Mouse (Mus musculus) limb, embryonic 11.5 days (tissue): ENCODE data around the gene Ptpn9. TPM values are rescaled to one million over a fixed set of nuclear protein-coding genes. Genes with fewer than 3 reads are reported as not detected.

Experiments used
- ATAC-seq: fragments of 200-750 bp; cut with Nextera tagmentation; 2 replicates; pipeline ENCODE4 v1.8.0; 2017; ENCODE audit warnings: low read depth; ENCODE audit not compliant: insufficient number of reproducible peaks, low FRiP score, low TSS enrichment
- DNase-seq: peaks from one replicate; pipeline ENCODE4 v3.0.0-alpha.2; 2015; ENCODE audit warnings: low spot score
- H3K27ac ChIP-seq: fragments of 300-500 bp; sonication (generic); replicated peaks from 2 replicates; pipeline ENCODE4 v1.5.1; 2014; ENCODE audit warnings: low read depth, mild to moderate bottlenecking, low read length
- H3K27me3 ChIP-seq: fragments of 300-500 bp; sonication (generic); 2 replicates; pipeline ENCODE4 v1.6.1; 2014; ENCODE audit warnings: mild to moderate bottlenecking, low read length, mixed read lengths; ENCODE audit not compliant: control insufficient read depth, insufficient read depth
- H3K36me3 ChIP-seq: fragments of 300-500 bp; sonication (generic); 2 replicates; pipeline ENCODE4 v1.6.1; 2014; ENCODE audit warnings: mild to moderate bottlenecking, low read length, moderate library complexity, mixed read lengths; ENCODE audit not compliant: control insufficient read depth, insufficient read depth
- H3K4me1 ChIP-seq: fragments of 300-500 bp; sonication (generic); 2 replicates; pipeline ENCODE4 v1.6.1; 2014; ENCODE audit warnings: low read length, mixed read lengths; ENCODE audit not compliant: control insufficient read depth, insufficient read depth
- H3K4me2 ChIP-seq: fragments of 300-500 bp; sonication (generic); 2 replicates; pipeline ENCODE4 v1.6.1; 2014; ENCODE audit warnings: low read depth, mild to moderate bottlenecking, moderate library complexity; ENCODE audit not compliant: severe bottlenecking
- H3K4me3 ChIP-seq: fragments of 300-500 bp; sonication (generic); 2 replicates; pipeline ENCODE4 v1.5.1; 2014; ENCODE audit warnings: low read depth, low read length
- H3K9ac ChIP-seq: fragments of 300-500 bp; sonication (generic); 2 replicates; pipeline ENCODE4 v1.6.1; 2014; ENCODE audit warnings: mild to moderate bottlenecking, low read length
- H3K9me3 ChIP-seq: fragments of 300-500 bp; sonication (generic); 2 replicates; pipeline ENCODE4 v1.6.1; 2016; ENCODE audit warnings: low read length; ENCODE audit not compliant: control insufficient read depth
- WGBS: fragments of 180-500 bp; shearing (Covaris S2); extraction: QIAGEN DNeasy Blood & Tissue Kit; methylation state at CpG from one replicate; pipeline ENCODE4 v1.1.7; 2014; 5-methylcytosine and 5-hydroxymethylcytosine counted together
- polyA plus RNA-seq: library from polyadenylated mRNA; unstranded; fragments of >200 nt; fragmentation: Nextera tagmentation; extraction: Ambion mirVana; gene quantifications from 2 replicates; pipeline ENCODE4 v1.2.1, GENCODE M21; 2014

Ptpn9 gene
- polyA plus RNA-seq, 1 experiment from 2014 or later = 40.5 TPM

DNA sequence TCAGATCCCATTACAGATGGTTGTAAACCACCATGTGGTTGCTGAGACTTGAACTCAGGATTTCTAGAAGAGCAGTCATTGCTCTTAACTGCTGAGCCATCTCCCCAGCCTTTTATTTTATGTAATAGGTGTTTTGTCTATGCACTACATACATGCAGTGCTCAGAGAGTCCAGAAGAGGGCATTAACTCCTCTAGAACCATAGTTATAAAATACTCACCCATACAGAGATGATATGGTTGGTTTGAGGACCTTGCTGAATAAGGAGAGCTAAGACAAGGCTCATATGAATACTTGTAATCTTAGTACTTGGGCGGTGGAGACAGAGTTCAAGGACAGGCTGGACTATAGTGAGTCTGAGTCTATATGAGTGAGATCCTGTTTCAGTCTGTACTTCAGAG is 61.5 kb downstream of the Ptpn9 start:
- H3K4me1 ChIP-seq = no peaks in the 10 kb centered on the region
- H3K4me2 ChIP-seq = no peak overlapping the region
- no peak overlapping the region for H3K27ac ChIP-seq
- DNase-seq (peak; percentile 24), ATAC-seq (no peak)
- no peak overlapping the region for H3K4me3 ChIP-seq
- no peak overlapping the region for H3K9ac ChIP-seq
- peaks cover 13% of the 10 kb centered on the region; the same call in 1 of the 2 replicates for H3K36me3 ChIP-seq
- WGBS = 94% methylated on average over 1 of the region's 1 CpGs
- H3K9me3 ChIP-seq = no peaks in the 10 kb centered on the region
- no peaks in the 10 kb centered on the region for H3K27me3 ChIP-seq

DNA sequence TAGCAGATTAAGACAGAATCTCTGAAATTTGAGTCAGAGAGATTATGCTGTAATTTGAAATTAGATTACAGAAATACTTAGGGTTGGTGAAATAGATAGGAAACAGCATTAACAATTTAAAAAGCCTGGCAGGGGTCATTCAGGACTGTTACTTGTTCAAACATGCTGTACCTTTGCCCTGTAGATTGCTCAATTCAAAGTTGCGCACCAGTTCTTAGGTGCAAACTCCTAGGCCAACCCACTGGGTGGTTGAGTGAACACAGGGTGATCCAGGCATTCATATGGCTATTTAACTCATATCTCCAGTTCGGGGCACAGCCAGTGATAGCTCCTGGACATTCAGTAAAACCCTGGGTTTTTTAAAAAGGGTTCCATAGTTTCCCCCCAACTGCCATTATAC is 69.4 kb downstream of the Ptpn9 start:
- H3K4me2 ChIP-seq = no peak overlapping the region
- no peaks in the 10 kb centered on the region for H3K4me1 ChIP-seq
- WGBS = 94% methylated on average over 2 of the region's 2 CpGs
- DNase-seq (no peak), ATAC-seq (no peak)
- H3K4me3 ChIP-seq = no peak overlapping the region
- H3K9ac ChIP-seq = no peak overlapping the region
- no peaks in the 10 kb centered on the region for H3K27me3 ChIP-seq
- peaks cover 7% of the 10 kb centered on the region; the same call in 1 of the 2 replicates for H3K36me3 ChIP-seq
- H3K9me3 ChIP-seq = no peaks in the 10 kb centered on the region
- H3K27ac ChIP-seq = no peak overlapping the region

DNA sequence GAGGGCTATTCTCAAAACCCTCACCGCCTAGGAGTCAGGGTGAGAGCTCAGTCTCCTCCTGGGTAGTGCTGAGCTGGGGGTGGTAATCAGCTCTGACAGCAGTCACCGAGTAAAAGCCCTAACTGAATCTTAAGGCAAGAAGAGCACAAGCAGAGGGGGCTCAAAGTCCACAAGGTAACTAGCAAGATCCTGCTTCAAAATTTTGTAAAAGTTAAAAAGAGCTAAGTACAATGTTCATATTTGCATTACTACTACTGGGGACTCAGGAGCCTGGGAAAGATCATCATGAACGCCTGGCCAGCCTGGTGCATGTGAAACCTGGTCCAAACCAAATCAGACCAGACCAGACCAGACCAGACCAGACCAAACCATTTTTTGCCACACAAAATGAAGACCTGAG is 73.5 kb downstream of the Ptpn9 start:
- ATAC-seq (no peak), DNase-seq (no peak)
- Histone ChIP-seq H3K36me3 (no peaks in the 10 kb centered on the region; the same call in 1 of the 2 replicates), H3K4me3 (no peak overlapping the region), H3K27me3 (no peaks in the 10 kb centered on the region), H3K4me1 (peaks cover 3% of the 10 kb centered on the region; the same call in 1 of the 2 replicates), H3K9ac (no peak overlapping the region), H3K9me3 (no peaks in the 10 kb centered on the region), H3K4me2 (no peak overlapping the region), H3K27ac (no peak overlapping the region)
- WGBS = 69% methylated on average over 3 of the region's 3 CpGs

DNA sequence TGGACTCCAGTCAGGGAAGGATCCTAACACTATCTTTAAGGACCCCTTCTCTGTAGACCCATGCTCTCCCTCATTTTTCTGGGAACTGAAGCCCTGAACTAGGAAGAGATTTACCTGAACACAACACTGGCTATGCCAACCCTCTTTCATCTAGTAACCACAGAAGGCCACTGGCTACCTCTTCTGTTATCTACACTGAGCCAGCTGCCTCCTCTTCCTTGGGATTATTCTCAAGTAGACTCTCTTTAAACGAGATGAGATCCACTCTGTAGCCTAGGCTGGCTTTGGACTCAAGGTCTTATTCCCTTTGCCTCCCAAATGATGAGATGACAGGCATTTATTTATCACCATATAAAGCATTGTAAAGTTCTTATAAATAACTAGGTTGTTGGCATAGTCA is 75.5 kb downstream of the Ptpn9 start:
- Histone ChIP-seq H3K4me3 (no peak overlapping the region), H3K9ac (no peak overlapping the region), H3K4me2 (no peak overlapping the region), H3K27ac (no peak overlapping the region), H3K36me3 (no peaks in the 10 kb centered on the region; the same call in 1 of the 2 replicates), H3K27me3 (no peaks in the 10 kb centered on the region), H3K4me1 (peaks cover 8% of the 10 kb centered on the region; the same call in 1 of the 2 replicates), H3K9me3 (no peaks in the 10 kb centered on the region)
- WGBS = 73% methylated on average over 1 of the region's 1 CpGs
- no peak for ATAC-seq
- no peak for DNase-seq

DNA sequence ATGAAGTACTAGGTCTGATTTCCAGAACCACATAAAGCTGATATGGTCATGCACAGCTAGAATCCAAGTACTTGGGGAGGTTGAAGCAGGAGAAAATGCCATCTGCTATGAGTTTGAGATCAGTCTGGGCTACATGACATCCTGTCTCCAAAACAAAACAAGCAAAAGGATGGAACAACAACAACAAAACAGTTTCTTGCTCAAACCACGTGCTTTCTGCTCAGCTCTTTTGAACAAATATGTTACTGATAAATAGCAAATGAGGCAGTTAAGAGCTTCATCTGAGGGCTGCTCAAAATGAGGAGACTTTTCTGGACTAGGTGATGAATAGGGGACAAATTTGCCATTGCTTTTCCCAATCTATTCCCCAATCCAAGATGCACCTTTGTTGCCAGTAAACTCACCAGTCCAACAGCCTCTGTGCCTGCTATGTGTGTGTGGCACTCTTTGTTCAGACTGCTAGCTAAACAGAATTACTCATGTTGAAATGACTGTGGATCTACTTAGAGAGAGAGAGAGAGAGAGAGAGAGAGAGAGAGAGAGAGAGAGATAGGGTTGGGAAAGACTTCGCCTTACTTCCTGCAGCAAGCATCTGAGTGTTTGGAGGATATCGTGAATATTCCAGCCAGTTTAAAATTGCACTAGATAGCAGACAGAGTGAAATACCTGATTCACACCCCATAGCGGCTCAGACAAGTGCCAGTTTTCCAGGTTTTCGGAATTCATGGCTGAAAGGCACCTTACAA is 76.2 kb downstream of the Ptpn9 start:
- 31% methylated on average over 5 of the region's 5 CpGs for WGBS

DNA sequence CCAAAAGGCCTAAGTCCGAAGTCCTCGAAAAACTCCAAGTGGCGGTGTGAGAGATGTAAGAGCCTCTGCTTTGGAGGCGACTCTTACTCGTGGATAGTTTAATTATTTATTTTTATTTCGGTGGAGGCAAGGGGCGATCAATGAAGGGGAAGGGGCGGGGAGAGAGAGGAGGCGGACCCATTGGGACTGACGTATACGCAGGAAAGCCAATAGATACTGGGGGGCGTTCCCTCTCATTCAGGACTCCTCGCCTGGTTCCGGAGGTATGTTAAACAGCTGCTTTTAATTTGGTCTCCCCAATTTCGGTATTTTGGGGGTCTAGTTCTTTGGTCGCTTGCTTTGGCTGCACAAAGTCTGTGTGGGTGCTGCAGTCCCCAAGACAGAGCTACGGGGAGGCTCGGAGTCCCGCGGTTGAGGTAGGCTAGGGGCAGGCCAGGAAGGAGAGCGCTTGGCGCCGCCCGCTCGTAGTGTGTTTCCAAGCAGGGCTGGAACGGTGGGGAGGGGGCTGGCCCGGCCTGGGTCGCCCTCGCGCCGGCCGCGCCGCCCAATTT is 77.2 kb downstream of the Ptpn9 start, which contains the start of gene Sin3a:
TSS of gene Sin3a (plus strand) at position 240 of the 551 bp plus-strand sequence.
- H3K9ac ChIP-seq = peak within 1 kb of the TSS; percentile 76
- under 1% methylated on average over 34 of the region's 34 CpGs for WGBS
- no peaks in the 10 kb centered on the region for H3K9me3 ChIP-seq
- H3K36me3 ChIP-seq = no peaks in the 10 kb centered on the region
- peaks cover 8% of the 10 kb centered on the region; the same call in 1 of the 2 replicates for H3K4me1 ChIP-seq
- no peaks in the 10 kb centered on the region for H3K27me3 ChIP-seq
- DNase-seq = peak; percentile 81
- ATAC-seq = no peak
- H3K4me2 ChIP-seq = peak within 1 kb of the TSS; percentile 77
- H3K4me3 ChIP-seq = peak within 1 kb of the TSS; percentile 94
- peak within 1 kb of the TSS; percentile 97 for H3K27ac ChIP-seq

More for the DNA sequence above, 76.2 kb downstream of the Ptpn9 start:
- Histone ChIP-seq H3K27ac (peak overlapping the region; percentile 42; the same call in 1 of the 2 replicates), H3K4me2 (peak overlapping the region; percentile 77), H3K4me1 (peaks cover 8% of the 10 kb centered on the region; the same call in 1 of the 2 replicates), H3K9me3 (no peaks in the 10 kb centered on the region), H3K27me3 (no peaks in the 10 kb centered on the region), H3K9ac (no peak overlapping the region), H3K36me3 (no peaks in the 10 kb centered on the region), H3K4me3 (peak overlapping the region; percentile 94)
- no peak for ATAC-seq
- DNase-seq = no peak

DNA sequence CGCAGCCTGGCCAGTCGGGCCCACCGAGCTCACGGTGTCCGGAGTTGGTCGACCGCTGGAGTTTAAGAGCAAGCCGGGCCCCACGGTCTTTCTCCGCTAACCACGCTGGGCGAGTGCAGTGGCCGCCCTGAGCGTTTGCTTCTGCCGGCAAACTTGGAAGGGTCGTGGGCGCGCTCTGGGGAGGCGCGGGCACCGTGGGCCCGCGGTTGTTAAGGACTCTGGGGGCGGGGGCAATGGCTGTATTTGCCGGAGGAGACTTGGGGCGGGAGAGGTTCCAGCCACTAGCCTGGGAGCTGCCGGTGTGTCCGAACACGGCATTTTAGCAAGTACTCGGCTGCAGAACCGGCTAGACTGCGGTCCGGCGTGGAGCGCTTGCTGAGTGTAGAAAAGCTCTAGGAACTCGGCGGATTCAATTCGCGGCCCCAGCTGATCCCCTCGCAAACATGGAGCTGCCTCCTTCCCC is 77.8 kb downstream of the Ptpn9 start:
- no peak for ATAC-seq
- under 1% methylated on average over 40 of the region's 40 CpGs for WGBS

DNA sequence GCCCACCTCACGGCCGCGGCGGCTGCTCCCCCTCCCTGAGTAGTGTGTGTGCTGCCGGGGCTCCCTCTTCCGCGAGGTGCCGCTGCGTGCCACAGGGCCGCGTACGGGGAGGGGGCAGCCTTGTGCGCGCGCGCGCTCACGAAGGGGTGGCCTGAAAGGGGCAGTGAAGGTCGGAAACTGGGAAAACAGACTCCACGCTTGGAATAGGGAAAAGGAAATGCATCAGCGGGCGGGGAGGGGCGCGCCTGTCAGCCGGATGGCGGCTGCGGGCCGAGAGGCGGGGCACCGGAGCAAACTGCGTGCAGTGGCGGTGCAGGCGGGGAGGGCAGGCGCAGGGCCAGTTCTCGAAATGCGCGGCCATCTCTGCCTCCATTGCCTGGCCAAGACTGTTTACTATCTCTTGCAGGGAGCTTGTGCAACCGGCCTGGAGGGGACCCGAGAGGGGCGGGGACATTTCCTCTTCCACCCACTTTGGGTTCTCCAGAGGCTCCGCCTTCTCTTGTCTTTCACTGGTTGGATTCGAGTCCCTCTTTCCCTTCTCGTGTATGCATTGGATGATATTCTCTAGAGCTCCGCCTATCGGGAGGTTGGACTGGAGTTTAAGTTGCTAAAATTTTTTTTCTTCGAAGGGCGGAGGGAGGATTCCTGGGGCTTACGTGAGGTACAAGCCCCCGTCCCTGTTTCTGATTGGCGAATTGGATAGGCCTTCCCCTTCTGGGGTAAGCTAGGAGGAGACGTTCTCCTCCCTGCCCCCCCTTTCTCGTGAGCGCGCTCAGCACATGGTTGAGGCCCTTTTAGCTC is 78.5 kb downstream of the Ptpn9 start:
- Histone ChIP-seq H3K4me1 (peaks cover 8% of the 10 kb centered on the region; the same call in 1 of the 2 replicates), H3K36me3 (no peaks in the 10 kb centered on the region), H3K9me3 (no peaks in the 10 kb centered on the region), H3K4me2 (peak overlapping the region; percentile 77), H3K4me3 (peak overlapping the region; percentile 94), H3K9ac (peak overlapping the region; percentile 82), H3K27ac (peak overlapping the region; percentile 97), H3K27me3 (no peaks in the 10 kb centered on the region)
- DNase-seq (peak; percentile 95), ATAC-seq (peak; percentile 78)
- under 1% methylated on average over 54 of the region's 54 CpGs for WGBS

More for the DNA sequence above, 77.8 kb downstream of the Ptpn9 start:
- peaks cover 8% of the 10 kb centered on the region; the same call in 1 of the 2 replicates for H3K4me1 ChIP-seq
- H3K36me3 ChIP-seq = no peaks in the 10 kb centered on the region
- peak overlapping the region; percentile 77 for H3K4me2 ChIP-seq
- H3K27ac ChIP-seq = peak overlapping the region; percentile 97
- H3K9ac ChIP-seq = peak overlapping the region; percentile 76
- no peaks in the 10 kb centered on the region for H3K27me3 ChIP-seq
- DNase-seq = no peak
- peak overlapping the region; percentile 94 for H3K4me3 ChIP-seq
- H3K9me3 ChIP-seq = no peaks in the 10 kb centered on the region
